Mouse (Mus musculus) small intestine, adult 2 months (tissue): ENCODE measurements around the gene A1cf. TPM values are rescaled to one million over a fixed set of nuclear protein-coding genes. Genes with fewer than 3 reads are reported as not detected.

Experiments
- H3K27ac ChIP-seq: fragments of 200-500 bp; 2 replicates; pipeline ENCODE4 v1.5.1; 2012; ENCODE audit warnings: low read depth, low read length, control low read depth, inconsistent platforms; ENCODE audit not compliant: insufficient read depth
- H3K27me3 ChIP-seq: fragments of 200-500 bp; 2 replicates; pipeline ENCODE4 v1.6.1; 2012; ENCODE audit warnings: mild to moderate bottlenecking, moderate library complexity, low read length, inconsistent platforms; ENCODE audit not compliant: control insufficient read depth, insufficient read depth
- H3K36me3 ChIP-seq: fragments of 200-500 bp; 2 replicates; pipeline ENCODE4 v1.6.1; 2012; ENCODE audit warnings: mild to moderate bottlenecking, low read length, control low read depth, inconsistent platforms; ENCODE audit not compliant: control insufficient read depth, insufficient read depth
- H3K4me1 ChIP-seq: fragments of 200-500 bp; 2 replicates; pipeline ENCODE4 v1.6.1; 2012; ENCODE audit warnings: low read length, inconsistent platforms, mixed read lengths; ENCODE audit not compliant: control insufficient read depth, insufficient read depth, insufficient read length
- H3K4me3 ChIP-seq: fragments of 200-500 bp; 2 replicates; pipeline ENCODE4 v1.5.1; 2012; ENCODE audit warnings: low read depth, mild to moderate bottlenecking, control low read depth, inconsistent platforms, low read length, moderate library complexity
- CTCF ChIP-seq: fragments of 200-500 bp; IDR thresholded peaks from 2 replicates; pipeline ENCODE4 v1.5.1; 2012; ENCODE audit warnings: low read depth, mild to moderate bottlenecking, control low read depth, inconsistent platforms, low read length, moderate library complexity, mixed read lengths; ENCODE audit not compliant: insufficient replicate concordance, insufficient read length; ENCODE audit errors: extremely low read depth
- POLR2A ChIP-seq: fragments of 200-500 bp; IDR thresholded peaks from 2 replicates; pipeline ENCODE4 v1.6.1; 2012; ENCODE audit warnings: low read depth, mild to moderate bottlenecking, control low read depth, inconsistent platforms, low read length, moderate library complexity
- WGBS: fragments of 180-500 bp; shearing (Covaris S2); methylation state at CpG from one replicate; pipeline ENCODE4 v1.1.7; 2018; 5-methylcytosine and 5-hydroxymethylcytosine counted together
- polyA plus RNA-seq: library from polyadenylated mRNA; depleted of rRNA; stranded (reverse); fragments of >200 nt; gene quantifications from 2 replicates; pipeline ENCODE4 v1.2.3, GENCODE M21; 2012

A1cf gene
- polyA plus RNA-seq, 1 experiment: 35.2 TPM

GRCm38 (mm10) chr19:31954267-31954666, 85.7 kb downstream of the A1cf start:
- Histone ChIP-seq H3K27me3 (no peaks in the 10 kb centered on the region), H3K27ac (peak overlapping the region; percentile 41; the same call in 1 of the 2 replicates), H3K4me1 (peaks cover 6% of the 10 kb centered on the region; the same call in 1 of the 2 replicates), H3K36me3 (no peaks in the 10 kb centered on the region), H3K4me3 (no peak overlapping the region)
- no peak for TF ChIP-seq CTCF
- no peak for TF ChIP-seq POLR2A
- WGBS: 86% methylated on average over 4 of the region's 4 CpGs

DNA sequence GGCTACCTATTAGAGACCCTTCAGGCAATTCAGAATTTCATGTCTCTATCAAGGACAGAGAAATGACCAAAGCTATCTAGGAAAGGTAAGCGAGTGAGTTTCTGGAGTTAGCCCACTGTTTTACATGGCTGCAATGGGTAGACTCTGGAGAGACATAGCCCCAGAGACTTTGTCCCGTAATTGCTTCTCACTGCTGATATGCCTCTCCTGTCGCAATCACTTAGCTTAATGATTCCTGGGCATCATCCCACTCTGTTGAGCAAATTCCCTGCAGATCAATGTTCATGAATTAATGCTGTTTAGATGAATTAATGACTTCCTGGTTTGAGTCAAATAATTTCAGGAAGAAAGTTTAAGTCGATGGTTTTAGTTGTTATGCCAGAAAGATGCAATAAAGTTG, 86.1 kb downstream of the A1cf start:
- no peak for TF ChIP-seq POLR2A
- no peak for TF ChIP-seq CTCF
- no peak overlapping the region for H3K4me3 ChIP-seq
- H3K4me1 ChIP-seq: peaks cover 6% of the 10 kb centered on the region; the same call in 1 of the 2 replicates
- no peaks in the 10 kb centered on the region for H3K27me3 ChIP-seq
- 36% methylated on average over 4 of the region's 4 CpGs for WGBS
- H3K36me3 ChIP-seq: no peaks in the 10 kb centered on the region
- H3K27ac ChIP-seq: peak overlapping the region; percentile 41; the same call in 1 of the 2 replicates

GRCm38 (mm10) chr19:31956359-31956758, 87.8 kb downstream of the A1cf start:
- peaks cover 6% of the 10 kb centered on the region; the same call in 1 of the 2 replicates for H3K4me1 ChIP-seq
- no peak overlapping the region for H3K27ac ChIP-seq
- WGBS: 31% methylated on average over 2 of the region's 2 CpGs
- no peaks in the 10 kb centered on the region for H3K36me3 ChIP-seq
- H3K27me3 ChIP-seq: no peaks in the 10 kb centered on the region
- TF ChIP-seq CTCF: no peak
- no peak for TF ChIP-seq POLR2A
- no peak overlapping the region for H3K4me3 ChIP-seq

DNA sequence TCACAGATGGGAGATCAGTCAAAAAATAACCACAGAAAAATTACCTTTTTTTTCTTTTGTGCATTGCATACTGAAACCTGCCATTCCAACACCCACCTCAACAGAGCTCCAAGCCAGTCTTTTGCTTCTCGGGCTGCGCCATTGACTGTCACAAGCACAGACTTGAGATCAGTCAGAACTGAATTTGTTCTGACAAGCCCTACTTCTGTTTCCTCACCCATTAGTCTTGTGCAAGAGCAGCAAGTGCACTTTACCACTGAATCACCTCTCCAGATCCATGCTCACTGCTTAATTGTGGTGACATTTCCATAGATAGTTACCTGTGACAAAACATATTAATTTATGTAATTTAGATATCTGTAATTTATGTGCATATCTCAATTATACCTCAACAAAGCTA, 91.9 kb downstream of the A1cf start:
- Histone ChIP-seq H3K4me3 (no peak overlapping the region), H3K27me3 (no peaks in the 10 kb centered on the region), H3K36me3 (no peaks in the 10 kb centered on the region), H3K4me1 (peaks cover 6% of the 10 kb centered on the region; the same call in 1 of the 2 replicates), H3K27ac (no peak overlapping the region)
- TF ChIP-seq POLR2A (no peak), CTCF (no peak)
- WGBS: 89% methylated on average over 2 of the region's 2 CpGs

- H3K4me1 ChIP-seq: no peaks in the 10 kb centered on the region
- no peaks in the 10 kb centered on the region for H3K27me3 ChIP-seq
- H3K27ac ChIP-seq: no peak overlapping the region
- TF ChIP-seq POLR2A: no peak
- no peak for TF ChIP-seq CTCF
- 56% methylated on average over 3 of the region's 3 CpGs for WGBS
- no peaks in the 10 kb centered on the region for H3K36me3 ChIP-seq
- H3K4me3 ChIP-seq: no peak overlapping the region
Measured at GRCm38 (mm10) chr19:31963147-31963546, 94.6 kb downstream of the A1cf start.

GRCm38 (mm10) chr19:31967933-31968532, 99.5 kb downstream of the A1cf start:
- 42% methylated on average over 5 of the region's 5 CpGs for WGBS
- Histone ChIP-seq H3K4me3 (no peak overlapping the region), H3K27ac (no peak overlapping the region), H3K27me3 (no peaks in the 10 kb centered on the region), H3K36me3 (no peaks in the 10 kb centered on the region), H3K4me1 (no peaks in the 10 kb centered on the region)
- TF ChIP-seq POLR2A (no peak), CTCF (no peak)

DNA sequence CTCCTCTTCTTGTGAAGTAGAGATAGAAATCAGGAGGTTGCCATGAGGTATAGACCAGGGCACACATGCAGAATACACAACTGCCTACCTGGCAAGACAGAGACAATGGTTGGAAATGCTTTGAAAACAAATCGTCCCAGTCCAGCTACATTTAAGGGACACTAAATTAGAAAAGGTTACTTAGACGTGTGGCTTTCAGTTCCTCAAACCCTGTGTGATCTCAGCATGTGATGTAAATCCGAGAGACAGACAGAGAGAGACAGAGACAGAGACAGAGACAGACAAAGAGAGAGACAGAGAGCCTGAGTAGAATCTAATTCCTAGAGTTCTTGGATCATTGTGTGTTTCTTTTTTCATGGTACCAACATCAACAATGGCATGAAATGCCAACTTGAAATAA, 102.8 kb downstream of the A1cf start:
- TF ChIP-seq CTCF (no peak), POLR2A (no peak)
- 47% methylated on average over 3 of the region's 3 CpGs for WGBS
- H3K4me1 ChIP-seq: peaks cover 2% of the 10 kb centered on the region; the same call in 1 of the 2 replicates
- H3K4me3 ChIP-seq: no peak overlapping the region
- H3K27me3 ChIP-seq: no peaks in the 10 kb centered on the region
- H3K36me3 ChIP-seq: no peaks in the 10 kb centered on the region
- H3K27ac ChIP-seq: no peak overlapping the region

- WGBS: 6% methylated on average over 6 of the region's 6 CpGs
- Histone ChIP-seq H3K4me3 (no peak overlapping the region), H3K4me1 (peaks cover 2% of the 10 kb centered on the region; the same call in 1 of the 2 replicates), H3K27ac (no peak overlapping the region), H3K27me3 (no peaks in the 10 kb centered on the region), H3K36me3 (no peaks in the 10 kb centered on the region)
- TF ChIP-seq POLR2A (no peak), CTCF (peak; percentile 92; the same call in 1 of the 2 replicates)
Measured at GRCm38 (mm10) chr19:31971998-31972397, 103.4 kb downstream of the A1cf start.
